Comparison of ENCODE assay signal across 21 mouse cellular contexts in the genomic region with DNA sequence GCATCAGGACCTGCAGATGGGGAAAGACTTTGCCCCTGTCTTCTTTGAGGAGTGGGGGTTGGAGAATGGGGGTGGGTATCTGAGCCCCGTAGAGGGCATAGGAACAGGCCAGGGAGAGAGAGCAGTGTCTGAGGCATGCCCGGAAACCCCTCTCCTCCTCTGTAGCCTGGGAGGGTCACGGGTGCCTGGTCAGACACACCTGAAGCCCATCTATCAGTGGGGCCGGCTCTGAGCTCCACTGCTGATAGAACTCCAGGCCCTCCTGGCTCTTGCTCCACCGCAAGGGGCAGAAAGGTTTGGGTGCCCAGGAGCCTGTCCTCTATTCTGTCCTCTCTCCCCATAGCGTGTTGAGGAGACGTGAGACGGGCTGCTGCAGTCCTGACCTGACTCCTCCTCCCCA. TPM values are rescaled to one million over a fixed set of nuclear protein-coding genes. Genes with fewer than 3 reads are reported as not detected.
"Had no signal": no experiment of that assay in that cellular context is flagged by ENCODE, and none has a peak within 500 bp of the region (broad histone marks: within the 10 kb centered on the region; RNA-seq: fewer than 3 reads in every experiment).

No protein-coding gene starts in this region.

- H3K9ac ChIP-seq: liver, embryonic 13.5 days; midbrain, embryonic 12.5 days; midbrain, embryonic 15.5 days; neural tube, embryonic 12.5 days; neural tube, embryonic 15.5 days had no signal

- H3K4me3 ChIP-seq: left cerebral cortex, adult 2 months; liver, embryonic 13.5 days; midbrain, embryonic 12.5 days; midbrain, embryonic 15.5 days; neural tube, embryonic 12.5 days; neural tube, embryonic 15.5 days had no signal

- H3K9me3 ChIP-seq: midbrain, embryonic 12.5 days; midbrain, embryonic 15.5 days; neural tube, embryonic 12.5 days; neural tube, embryonic 15.5 days had no signal

- H3K27me3 ChIP-seq: liver, embryonic 13.5 days; midbrain, embryonic 12.5 days; midbrain, embryonic 15.5 days; neural tube, embryonic 12.5 days; neural tube, embryonic 15.5 days had no signal

- H3K4me2 ChIP-seq: liver, embryonic 13.5 days; midbrain, embryonic 12.5 days; midbrain, embryonic 15.5 days; neural tube, embryonic 12.5 days; neural tube, embryonic 15.5 days had no signal

- DNase-seq: layer of hippocampus, postnatal 36 days; liver, embryonic 13.5 days; lung, adult 2 months; lung, postnatal 14 days; right cerebral cortex, adult 18-20 months; right cerebral cortex, postnatal 14 days; right cerebral cortex, postnatal 4 days; thymus, adult 2 months; thymus, postnatal 25 days had no signal

- ATAC-seq: midbrain, embryonic 15.5 days had no signal

- H3K27ac ChIP-seq: left cerebral cortex, adult 2 months; liver, embryonic 13.5 days; macrophage; midbrain, embryonic 12.5 days; midbrain, embryonic 15.5 days; neural tube, embryonic 12.5 days; neural tube, embryonic 15.5 days; stomach, postnatal 0 days had no signal

RNA-seq across cellular contexts. Expression of a gene that starts 24.9 kb away (rescaled TPM):
- total RNA-seq: megakaryocyte, adult 5-6 weeks had no signal
- polyA plus RNA-seq: macrophage had no signal

RNA-seq across cellular contexts. Expression of a gene that starts 39.3 kb away (rescaled TPM):
- total RNA-seq: layer of hippocampus, postnatal 36 days; left cerebral cortex, adult 2 months; left cerebral cortex, postnatal 10 days; left cerebral cortex, postnatal 36 days; liver, adult 2 months; megakaryocyte, adult 5-6 weeks had no signal
- polyA plus RNA-seq: liver, adult 2 months; liver, embryonic 16.5 days; macrophage had no signal
